Mouse (Mus musculus): Measurements from ENCODE around the gene Tas2r139. TPM values are rescaled to one million over a fixed set of nuclear protein-coding genes. Genes with fewer than 3 reads are reported as not detected.
"Not testable (repeated sequence)": the region's sequence is repeated elsewhere in the genome, so short reads cannot be mapped to it uniquely, and the experiment has no call there.

Gene Tas2r139
- not detected for total RNA-seq (2018; cell fraction: chromatin; rRNA removed)
- total RNA-seq (2018; cell fraction: cytosol; rRNA removed): not detected
- not detected for total RNA-seq (2018; cell fraction: nucleus; rRNA removed)
- polyA plus RNA-seq (2018): not detected in 3 replicates

GRCm38 (mm10) chr6:42140636-42141035 lies at the start of gene Tas2r139:
TSS of gene Tas2r139 (plus strand) at chr6:42140936.
- Histone ChIP-seq H3K79me2 (ENCODE audit: inconsistent target) (no peaks in the 10 kb centered on the region), H3K27ac (no peak within 1 kb of the TSS), H3K36me3 (ENCODE audit: inconsistent target) (no peaks in the 10 kb centered on the region), H3K4me3 (ENCODE audit: inconsistent target) (no peak within 1 kb of the TSS)
- WGBS (ENCODE audit: missing documents): 64% methylated on average over 3 of the region's 3 CpGs

GRCm38 (mm10) chr6:42151115-42151514 lies 10.4 kb downstream of the Tas2r139 start:
- not testable (repeated sequence) for H3K79me2 ChIP-seq (ENCODE audit: inconsistent target); H3K36me3 ChIP-seq (ENCODE audit: inconsistent target); H3K27ac ChIP-seq; H3K4me3 ChIP-seq (ENCODE audit: inconsistent target)
- WGBS (ENCODE audit: missing documents): 80% methylated on average over 14 of the region's 15 CpGs

- H3K79me2 ChIP-seq (ENCODE audit: inconsistent target): no peaks in the 10 kb centered on the region
- no peaks in the 10 kb centered on the region for H3K36me3 ChIP-seq (ENCODE audit: inconsistent target)
- no peak overlapping the region for H3K27ac ChIP-seq
- H3K4me3 ChIP-seq (ENCODE audit: inconsistent target): no peak overlapping the region
- WGBS (ENCODE audit: missing documents): 69% methylated on average over 1 of the region's 1 CpGs
Observed at GRCm38 (mm10) chr6:42182462-42182861, 41.7 kb downstream of the Tas2r139 start.

- Histone ChIP-seq H3K79me2 (ENCODE audit: inconsistent target) (no peaks in the 10 kb centered on the region), H3K4me3 (ENCODE audit: inconsistent target) (no peak overlapping the region), H3K27ac (no peak overlapping the region), H3K36me3 (ENCODE audit: inconsistent target) (no peaks in the 10 kb centered on the region)
- WGBS (ENCODE audit: missing documents): 42% methylated on average over 3 of the region's 3 CpGs
Observed at GRCm38 (mm10) chr6:42186230-42186629, 45.5 kb downstream of the Tas2r139 start.

Other genes starting within 250 kb of the Tas2r139 start
- gene Sval1, start 189.3 kb upstream of the Tas2r139 start, polyA plus RNA-seq (2018): not detected in 3 replicates
- not detected in 3 replicates for gene Sval3, start 172.8 kb upstream of the Tas2r139 start, polyA plus RNA-seq (2018)
- not detected in 3 replicates for gene Sva, start 102.5 kb upstream of the Tas2r139 start, polyA plus RNA-seq (2018)
- not detected in 3 replicates for gene Tas2r144, start 74.4 kb downstream of the Tas2r139 start, polyA plus RNA-seq (2018)
- gene Gstk1, start 105.0 kb downstream of the Tas2r139 start, polyA plus RNA-seq (2018): 4.0 to 4.3 TPM (median 4.2 TPM) in 3 replicates
- not detected in 3 replicates for gene Tmem139, start 121.0 kb downstream of the Tas2r139 start, polyA plus RNA-seq (2018)
- 7.8 to 14.4 TPM (median 10.2 TPM) in 3 replicates for gene Casp2, start 124.0 kb downstream of the Tas2r139 start, polyA plus RNA-seq (2018)
- 0.09 to 0.34 TPM in 2 of 3 replicates, not detected in the other for gene Clcn1, start 145.7 kb downstream of the Tas2r139 start, polyA plus RNA-seq (2018)
- gene Fam131b, start 183.7 kb downstream of the Tas2r139 start, polyA plus RNA-seq (2018): not detected in 3 replicates
- gene Zyx, start 208.7 kb downstream of the Tas2r139 start, polyA plus RNA-seq (2018): 63.6 to 176 TPM (median 108 TPM) in 3 replicates
- gene Epha1, start 232.3 kb downstream of the Tas2r139 start, polyA plus RNA-seq (2018): not detected in 3 replicates

Data from macrophage (primary cell).